Mouse (Mus musculus) T-helper 2 cell (primary cell): ENCODE measurements at regions not wholly inside any gene's neighbourhood (a gene's known extent, or its start where the extent isn't known, plus 50 kb on each side); places are given as distances from the start of the nearest gene placed in this dataset.

ENCODE experiments used
- in situ Hi-C: fragments of 300-600 bp; cut with MboI, MseI; formaldehyde crosslinking; loops from one replicate; pipeline ENCODE4 v1.15.1; 2025; ENCODE audit warnings: high pct_unique_total_duplicates

- in situ Hi-C loops: no loop called here
Observed at GRCm38 (mm10) chr13:28898900-28899299, 54.6 kb downstream of the Sox4 start.

GRCm38 (mm10) chr13:28892896-28893295 is 60.6 kb downstream of the Sox4 start:
- in situ Hi-C loops: no loop called here

- in situ Hi-C loops: loop anchor here (10.0 kb wide), 1 partner anchor 68 kb away; the partner anchor contains the start of gene Sox4
Observed at GRCm38 (mm10) chr13:28887098-28887497, 66.4 kb downstream of the Sox4 start.

- in situ Hi-C loops: loop anchor here (10.0 kb wide), 1 partner anchor 68 kb away; the partner anchor contains the start of gene Sox4
Observed at GRCm38 (mm10) chr13:28886691-28887090, 66.8 kb downstream of the Sox4 start.

GRCm38 (mm10) chr13:28885083-28886037 is 68.2 kb downstream of the Sox4 start:
- in situ Hi-C loops: loop anchor here (10.0 kb wide), 1 partner anchor 69 kb away; the partner anchor contains the start of gene Sox4

GRCm38 (mm10) chr13:28884191-28884820 is 69.2 kb downstream of the Sox4 start:
- in situ Hi-C loops: loop anchor here (10.0 kb wide), 1 partner anchor 70 kb away; the partner anchor contains the start of gene Sox4

GRCm38 (mm10) chr13:28883398-28883797 is 70.1 kb downstream of the Sox4 start:
- in situ Hi-C loops: loop anchor here (10.0 kb wide), 1 partner anchor 71 kb away; the partner anchor contains the start of gene Sox4

- in situ Hi-C loops: loop anchor here (10.0 kb wide), 1 partner anchor 74 kb away; the partner anchor contains the start of gene Sox4
Observed at GRCm38 (mm10) chr13:28880888-28881287, 72.6 kb downstream of the Sox4 start.

- in situ Hi-C loops: loop anchor here (5.0 kb wide), 1 partner anchor 71 kb away; no protein-coding TSS in a partner anchor
Observed at GRCm38 (mm10) chr13:28878692-28879091, 74.8 kb downstream of the Sox4 start.

GRCm38 (mm10) chr13:28876771-28877170 is 76.7 kb downstream of the Sox4 start:
- in situ Hi-C loops: loop anchor here (5.0 kb wide), 1 partner anchor 69 kb away; no protein-coding TSS in a partner anchor

GRCm38 (mm10) chr13:28870681-28871080 is 82.8 kb downstream of the Sox4 start:
- in situ Hi-C loops: no loop called here

- in situ Hi-C loops: no loop called here
Observed at GRCm38 (mm10) chr13:28867210-28867609, 86.3 kb downstream of the Sox4 start.

- in situ Hi-C loops: no loop called here
Observed at GRCm38 (mm10) chr13:28866686-28867085, 86.8 kb downstream of the Sox4 start.

GRCm38 (mm10) chr13:28860601-28861000 is 92.9 kb downstream of the Sox4 start:
- in situ Hi-C loops: no loop called here

GRCm38 (mm10) chr13:28859829-28860427 is 93.6 kb downstream of the Sox4 start:
- in situ Hi-C loops: no loop called here

- in situ Hi-C loops: no loop called here
Observed at GRCm38 (mm10) chr13:28858001-28858400, 95.5 kb downstream of the Sox4 start.

- in situ Hi-C loops: no loop called here
Observed at GRCm38 (mm10) chr13:28857201-28857600, 96.3 kb downstream of the Sox4 start.

- in situ Hi-C loops: no loop called here
Observed at GRCm38 (mm10) chr13:28856472-28856871, 97.0 kb downstream of the Sox4 start.

- in situ Hi-C loops: no loop called here
Observed at GRCm38 (mm10) chr13:28854247-28854646, 99.3 kb downstream of the Sox4 start.

GRCm38 (mm10) chr13:28848305-28848704 is 105.2 kb downstream of the Sox4 start:
- in situ Hi-C loops: no loop called here

GRCm38 (mm10) chr13:28847478-28847877 is 106.0 kb downstream of the Sox4 start:
- in situ Hi-C loops: no loop called here

- in situ Hi-C loops: no loop called here
Observed at GRCm38 (mm10) chr13:28844495-28844894, 109.0 kb downstream of the Sox4 start.
